Mouse (Mus musculus) myocyte (in vitro differentiated cells): Measurements from ENCODE around the gene Brd4.

Experiments used
- E2F4 ChIP-seq: IDR thresholded peaks from one replicate; pipeline ENCODE4 v1.6.1; 2011; ENCODE audit warnings: mild to moderate bottlenecking, control low read depth, moderate library complexity; ENCODE audit not compliant: insufficient read depth
- MAX ChIP-seq: IDR thresholded peaks from one replicate; pipeline ENCODE4 v1.6.1; 2011; ENCODE audit warnings: low read depth, mild to moderate bottlenecking, control low read depth
- MYOD1 ChIP-seq, 3 experiments: IDR thresholded peaks; one replicate each; pipeline ENCODE4 v1.6.1; 2011; ENCODE audit warnings: control low read depth in 2 of 3, low read depth in 2 of 3, mild to moderate bottlenecking in 2 of 3, moderate library complexity in 1 of 3; ENCODE audit not compliant: insufficient read length in 2 of 3, control insufficient read depth in 1 of 3
- MYOG ChIP-seq, 3 experiments: IDR thresholded peaks; one replicate each; pipeline ENCODE4 v1.6.1; 2011; ENCODE audit warnings: control low read depth in 2 of 3, low read depth in 2 of 3, mild to moderate bottlenecking in 2 of 3; ENCODE audit not compliant: insufficient read length in 2 of 3, control insufficient read depth in 1 of 3, insufficient read depth in 1 of 3
- POLR2A ChIP-seq: IDR thresholded peaks from one replicate; pipeline ENCODE4 v1.6.1; 2011; ENCODE audit warnings: low read depth, mild to moderate bottlenecking, control low read depth, moderate library complexity; ENCODE audit not compliant: insufficient read length
- POLR2AphosphoS2 ChIP-seq: IDR thresholded peaks from one replicate; pipeline ENCODE4 v1.6.1; 2011; ENCODE audit warnings: low read depth, control low read depth; ENCODE audit not compliant: insufficient read length
- SRF ChIP-seq: IDR thresholded peaks from one replicate; pipeline ENCODE4 v1.6.1; 2011; ENCODE audit warnings: low read depth; ENCODE audit not compliant: control insufficient read depth, insufficient read length
- TCF12 ChIP-seq: IDR thresholded peaks from one replicate; pipeline ENCODE4 v1.6.1; 2011; ENCODE audit warnings: mild to moderate bottlenecking, control low read depth; ENCODE audit not compliant: poor library complexity, insufficient read depth, severe bottlenecking
- USF1 ChIP-seq: IDR thresholded peaks from one replicate; pipeline ENCODE4 v1.6.1; 2011; ENCODE audit warnings: low read depth, mild to moderate bottlenecking, control low read depth, moderate library complexity

DNA sequence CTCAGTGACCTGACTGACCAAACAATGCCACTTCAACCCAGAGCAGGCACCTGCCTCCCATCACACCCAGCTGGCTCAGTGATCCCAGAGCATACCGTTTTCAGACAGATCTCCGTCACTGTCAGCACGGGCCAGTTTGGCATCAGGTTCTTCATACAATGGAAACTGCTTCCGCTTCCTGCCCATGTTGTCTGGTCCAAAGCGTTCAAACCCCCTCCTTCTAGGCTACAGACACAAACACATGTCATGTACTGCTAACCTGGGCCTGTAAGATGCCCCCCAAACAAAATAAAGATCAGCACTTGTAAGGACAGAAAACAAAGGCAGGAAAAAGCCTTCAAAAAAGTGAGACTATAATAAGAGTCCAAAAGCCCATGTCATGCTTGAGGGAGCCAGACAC lies 31.0 kb upstream of the Brd4 start:
- TF ChIP-seq POLR2A, result no peak
- TF ChIP-seq MAX, result no peak
- no peak for TF ChIP-seq MYOG (IDR thresholded peaks at IDR 0.05; ENCODE audit: control insufficient read depth in 1 of 3, insufficient read depth in 1 of 3, insufficient read length in 2 of 3, low read depth in 2 of 3)
- no peak for TF ChIP-seq USF1
- TF ChIP-seq E2F4, result no peak
- TF ChIP-seq TCF12, result no peak
- TF ChIP-seq POLR2AphosphoS2, result no peak
- no peak for TF ChIP-seq MYOD1 (IDR thresholded peaks at IDR 0.05; ENCODE audit: control insufficient read depth in 1 of 3, insufficient read length in 2 of 3, low read depth in 2 of 3)
- no peak for TF ChIP-seq SRF
